In the genomic region with DNA sequence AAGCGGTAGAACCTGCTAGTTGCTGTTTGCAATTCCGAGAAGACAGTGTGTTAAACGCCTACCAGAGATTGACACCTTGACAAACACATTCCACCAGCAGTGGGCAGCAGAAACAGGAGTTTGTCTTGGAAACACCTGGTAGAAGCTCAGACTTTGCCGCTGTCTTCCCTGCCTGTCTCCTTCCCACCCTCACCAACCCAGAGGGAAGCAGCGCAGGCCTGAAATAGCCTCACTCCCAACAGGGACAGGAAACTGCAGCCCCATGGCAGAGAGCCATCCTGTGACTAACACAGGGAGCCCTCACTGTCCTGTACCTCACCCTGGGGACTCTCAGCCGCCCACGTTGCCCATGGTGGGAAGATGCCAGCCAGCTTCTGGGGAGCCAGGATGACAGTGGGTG, we compare ENCODE assay signal across 11 mouse cellular contexts. TPM values are rescaled to one million over a fixed set of nuclear protein-coding genes. Genes with fewer than 3 reads are reported as not detected.
DNase-seq lines count a peak whose midpoint lies in the region; ATAC-seq lines count a peak whose summit lies in the region.
"Had no signal": no experiment of that assay in that cellular context is flagged by ENCODE, and none has a peak within 500 bp of the region (broad histone marks: within the 10 kb centered on the region; RNA-seq: fewer than 3 reads in every experiment).

No protein-coding gene starts in this region.

- intact Hi-C loops in gastrocnemius, postnatal 14 days (cut with DNase I; ENCODE audit: low total_unique reads) = no loop called here

- H3K4me1 ChIP-seq in hindbrain, embryonic 14.5 days (replicated peaks; ENCODE audit: control insufficient read depth, insufficient read depth, low read length) = peaks cover 12% of the 10 kb centered on the region
- H3K4me1 ChIP-seq in hindbrain, embryonic 10.5 days (replicated peaks) = peaks cover 8% of the 10 kb centered on the region; the same call in 1 of the 2 replicates
- H3K4me1 ChIP-seq: limb, embryonic 13.5 days had no signal

- no peak overlapping the region for H3K9ac ChIP-seq in hindbrain, embryonic 14.5 days
- H3K9ac ChIP-seq: limb, embryonic 13.5 days; neural tube, embryonic 12.5 days had no signal

- H3K9me3 ChIP-seq in hindbrain, embryonic 14.5 days (ENCODE audit: control insufficient read depth, low read length) = no peaks in the 10 kb centered on the region
- H3K9me3 ChIP-seq in hindbrain, embryonic 10.5 days = no peaks in the 10 kb centered on the region
- H3K9me3 ChIP-seq: limb, embryonic 13.5 days; neural tube, embryonic 12.5 days had no signal

- peak; percentile 53 for DNase-seq in hindbrain, embryonic 14.5 days (ENCODE audit: low spot score)
- DNase-seq in hindbrain, embryonic 10.5 days (ENCODE audit: low spot score) = no peak
- peak; percentile 87 for DNase-seq in 3T3-L1 (ENCODE audit: low read depth, low spot score)
- DNase-seq in R1 (ENCODE audit: low read depth, low spot score) = peak; percentile 39
- peak; percentile 38 for DNase-seq in gastrocnemius, postnatal 14 days
- no peak for DNase-seq in testis, postnatal 14 days (ENCODE audit: low spot score)
- no peak for DNase-seq in urinary bladder, postnatal 10 days (ENCODE audit: low spot score)
- DNase-seq in layer of hippocampus, postnatal 25 days (ENCODE audit: extremely low spot score in 1 of 2, low spot score in 1 of 2) = no peak

- no peak overlapping the region for H3K4me2 ChIP-seq in hindbrain, embryonic 14.5 days (replicated peaks)
- H3K4me2 ChIP-seq: limb, embryonic 13.5 days; neural tube, embryonic 12.5 days had no signal

- no peaks in the 10 kb centered on the region for H3K27me3 ChIP-seq in hindbrain, embryonic 14.5 days (ENCODE audit: control insufficient read depth, insufficient read depth, low read length)
- no peaks in the 10 kb centered on the region; the same call in 1 of the 2 replicates for H3K27me3 ChIP-seq in hindbrain, embryonic 10.5 days (ENCODE audit: insufficient read depth, poor library complexity, severe bottlenecking)
- H3K27me3 ChIP-seq: neural tube, embryonic 12.5 days had no signal

- no peaks in the 10 kb centered on the region for H3K36me3 ChIP-seq in hindbrain, embryonic 14.5 days (replicated peaks; ENCODE audit: control insufficient read depth, insufficient read depth)
- H3K36me3 ChIP-seq in hindbrain, embryonic 10.5 days = no peaks in the 10 kb centered on the region
- H3K36me3 ChIP-seq: limb, embryonic 13.5 days; neural tube, embryonic 12.5 days had no signal

- no peak overlapping the region for H3K4me3 ChIP-seq in hindbrain, embryonic 14.5 days (replicated peaks; ENCODE audit: low read length)
- H3K4me3 ChIP-seq in hindbrain, embryonic 10.5 days = no peak overlapping the region
- H3K4me3 ChIP-seq: limb, embryonic 13.5 days; neural tube, embryonic 12.5 days had no signal

- no peak overlapping the region for H3K27ac ChIP-seq in hindbrain, embryonic 14.5 days
- H3K27ac ChIP-seq in hindbrain, embryonic 10.5 days = no peak overlapping the region
- H3K27ac ChIP-seq: limb, embryonic 13.5 days; neural tube, embryonic 12.5 days had no signal

- ATAC-seq in hindbrain, embryonic 14.5 days (ENCODE audit: low FRiP score) = peak; percentile 43; the same call in 1 of the 2 replicates

- WGBS in hindbrain, embryonic 14.5 days = 58% methylated on average over 7 of the region's 7 CpGs
- 62% methylated on average over 7 of the region's 7 CpGs for WGBS in hindbrain, embryonic 10.5 days

RNA-seq across cellular contexts. Expression of a gene that starts 55.5 kb away (rescaled TPM):
- not detected in 2 replicates for polyA plus RNA-seq in hindbrain, embryonic 14.5 days (2014; fragmentation: Nextera tagmentation; extraction: Ambion mirVana)
- polyA plus RNA-seq in hindbrain, embryonic 10.5 days (2016; fragmentation: Nextera tagmentation; extraction: Ambion mirVana) = not detected in 2 replicates
- not detected for total RNA-seq in gastrocnemius, postnatal 14 days (2021)
- not detected for total RNA-seq in layer of hippocampus, postnatal 25 days (2021)
- total RNA-seq: adrenal gland, adult 18-20 months had no signal
- polyA plus RNA-seq: limb, embryonic 13.5 days; neural tube, embryonic 12.5 days had no signal

Comparison
In these comparisons a context has a peak if more than half of its experiments do, and no peak if none do; other contexts are left out.
1. DNase-seq: peak in hindbrain, embryonic 14.5 days (single experiment), 3T3-L1 (single experiment), R1 (single experiment) and gastrocnemius, postnatal 14 days (single experiment); none in hindbrain, embryonic 10.5 days (single experiment), testis, postnatal 14 days (single experiment), urinary bladder, postnatal 10 days (single experiment) and layer of hippocampus, postnatal 25 days (0 of 2).